Mouse (Mus musculus) thymus, adult 2 months (tissue): ENCODE measurements around the gene Gm20388. TPM values are rescaled to one million over a fixed set of nuclear protein-coding genes. Genes with fewer than 3 reads are reported as not detected.
A peak's percentile ranks its signal among the peaks of the same experiment; 100 is the strongest.

Source experiments
- DNase-seq: peaks from one replicate; pipeline ENCODE4 v3.0.0; 2021
- H3K27ac ChIP-seq: fragments of 200-500 bp; 2 replicates; pipeline ENCODE4 v1.5.1; 2012; ENCODE audit warnings: low read length, control low read depth; ENCODE audit not compliant: control insufficient read depth, insufficient read depth
- H3K27me3 ChIP-seq: fragments of 200-500 bp; 2 replicates; pipeline ENCODE4 v1.6.1; 2012; ENCODE audit warnings: mild to moderate bottlenecking, low read length, moderate library complexity, mixed read lengths; ENCODE audit not compliant: control insufficient read depth, insufficient read depth
- H3K36me3 ChIP-seq: fragments of 200-500 bp; 2 replicates; pipeline ENCODE4 v1.6.1; 2012; ENCODE audit warnings: mild to moderate bottlenecking, low read length, moderate library complexity; ENCODE audit not compliant: control insufficient read depth, insufficient read depth
- H3K4me1 ChIP-seq: fragments of 200-500 bp; replicated peaks from 2 replicates; pipeline ENCODE4 v1.6.1; 2012; ENCODE audit warnings: low read length; ENCODE audit not compliant: control insufficient read depth, insufficient read depth
- H3K4me3 ChIP-seq: fragments of 200-500 bp; 2 replicates; pipeline ENCODE4 v1.5.1; 2012; ENCODE audit warnings: mild to moderate bottlenecking, low read length, control low read depth, moderate library complexity; ENCODE audit not compliant: control insufficient read depth, insufficient read depth
- CTCF ChIP-seq: fragments of 200-500 bp; IDR thresholded peaks from 2 replicates; pipeline ENCODE4 v1.5.1; 2012; ENCODE audit warnings: mild to moderate bottlenecking, control low read depth, low read length, moderate library complexity, borderline replicate concordance; ENCODE audit not compliant: control insufficient read depth, poor library complexity, insufficient read depth; ENCODE audit errors: extremely low read depth
- POLR2A ChIP-seq: fragments of 200-500 bp; IDR thresholded peaks from 2 replicates; pipeline ENCODE4 v1.6.1; 2012; ENCODE audit warnings: mild to moderate bottlenecking, low read length, control low read depth, moderate library complexity; ENCODE audit not compliant: control insufficient read depth, poor library complexity, insufficient read depth; ENCODE audit errors: extremely low read depth
- WGBS: fragments of 180-500 bp; shearing (Covaris S2); methylation state at CpG from one replicate; pipeline ENCODE4 v1.1.7; 2018; 5-methylcytosine and 5-hydroxymethylcytosine counted together
- polyA plus RNA-seq: library from polyadenylated mRNA; depleted of rRNA; stranded (reverse); fragments of >200 nt; gene quantifications from 2 replicates; pipeline ENCODE4 v1.2.3, GENCODE M21; 2012

Gene Gm20388
- polyA plus RNA-seq, 1 experiment: 103 TPM

GRCm38 (mm10) chr8:121532381-121532780, 1621.7 kb downstream of the Gm20388 start:
- TF ChIP-seq POLR2A (no peak), CTCF (peak; percentile 61; the same call in 1 of the 2 replicates)
- peak; percentile 47 for DNase-seq
- 56% methylated on average over 5 of the region's 5 CpGs for WGBS
- Histone ChIP-seq H3K4me1 (no peaks in the 10 kb centered on the region), H3K27ac (no peak overlapping the region), H3K36me3 (no peaks in the 10 kb centered on the region), H3K4me3 (no peak overlapping the region), H3K27me3 (no peaks in the 10 kb centered on the region)

DNA sequence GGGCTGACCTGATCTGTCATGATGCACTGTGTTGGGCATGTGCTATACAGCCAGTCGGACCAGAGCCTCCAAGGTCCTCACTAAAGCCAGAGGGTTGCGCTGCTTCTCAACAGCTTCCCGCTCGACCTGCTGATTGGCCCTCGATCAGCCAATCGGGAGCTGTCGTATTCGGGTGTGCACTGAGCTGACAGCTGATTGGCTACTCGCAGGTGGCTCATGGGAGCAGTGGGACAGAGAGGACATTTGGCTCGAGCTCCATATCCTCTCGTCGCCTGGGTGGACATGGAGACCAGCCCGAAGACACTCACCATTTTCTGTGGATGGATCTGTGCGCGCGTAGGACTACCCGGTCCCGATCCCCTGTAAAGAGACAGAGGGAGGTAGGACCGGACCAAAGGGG, 1631.2 kb downstream of the Gm20388 start:
- no peak for TF ChIP-seq CTCF
- TF ChIP-seq POLR2A: no peak
- H3K27ac ChIP-seq: no peak overlapping the region
- DNase-seq: no peak
- no peaks in the 10 kb centered on the region for H3K4me1 ChIP-seq
- no peak overlapping the region for H3K4me3 ChIP-seq
- WGBS: 86% methylated on average over 19 of the region's 19 CpGs
- no peaks in the 10 kb centered on the region for H3K36me3 ChIP-seq
- no peaks in the 10 kb centered on the region for H3K27me3 ChIP-seq

GRCm38 (mm10) chr8:121542901-121543300, 1632.3 kb downstream of the Gm20388 start:
- H3K27ac ChIP-seq: no peak overlapping the region
- DNase-seq: no peak
- H3K4me1 ChIP-seq: no peaks in the 10 kb centered on the region
- H3K4me3 ChIP-seq: no peak overlapping the region
- TF ChIP-seq POLR2A (no peak), CTCF (no peak)
- 72% methylated on average over 13 of the region's 13 CpGs for WGBS
- no peaks in the 10 kb centered on the region for H3K36me3 ChIP-seq
- H3K27me3 ChIP-seq: no peaks in the 10 kb centered on the region

DNA sequence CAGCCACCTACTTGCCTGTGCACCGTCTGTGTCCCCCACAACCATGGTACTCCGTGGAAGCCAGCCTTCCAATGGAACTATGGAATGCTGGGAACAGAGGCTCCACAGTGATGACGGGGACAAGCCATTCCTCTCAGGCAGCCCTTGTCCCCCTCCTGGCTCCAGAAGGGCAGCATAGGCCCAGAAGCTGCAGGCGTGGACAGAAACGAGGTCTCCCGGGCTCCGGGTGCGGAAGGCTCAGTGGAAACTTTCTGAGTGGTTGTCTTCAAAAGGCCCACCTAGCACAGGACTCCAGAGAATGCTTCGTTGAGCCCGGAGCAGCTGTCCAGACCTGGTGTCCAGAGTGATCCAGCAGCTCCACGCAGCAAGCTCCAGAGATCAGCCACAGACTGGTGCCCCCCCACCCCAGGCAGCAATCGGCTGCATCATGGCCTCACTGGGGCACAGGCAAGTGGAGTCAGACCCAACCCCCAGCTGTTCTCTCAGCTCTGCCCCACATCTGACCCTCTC, 1633.7 kb downstream of the Gm20388 start, which contains the start of gene 1700018B08Rik:
1700018B08Rik (minus strand) TSS at position 45 of the 510 bp plus-strand sequence.
- Histone ChIP-seq H3K4me3 (no peak within 1 kb of the TSS), H3K27ac (no peak within 1 kb of the TSS), H3K36me3 (no peaks in the 10 kb centered on the region), H3K4me1 (no peaks in the 10 kb centered on the region), H3K27me3 (no peaks in the 10 kb centered on the region)
- no peak for TF ChIP-seq CTCF
- TF ChIP-seq POLR2A: no peak
- WGBS: 90% methylated on average over 12 of the region's 12 CpGs
- no peak for DNase-seq

GRCm38 (mm10) chr8:121544936-121545335, 1634.3 kb downstream of the Gm20388 start:
- Histone ChIP-seq H3K4me3 (no peak overlapping the region), H3K36me3 (no peaks in the 10 kb centered on the region), H3K27me3 (no peaks in the 10 kb centered on the region), H3K27ac (no peak overlapping the region), H3K4me1 (no peaks in the 10 kb centered on the region)
- WGBS: 86% methylated on average over 11 of the region's 11 CpGs
- TF ChIP-seq CTCF: no peak
- TF ChIP-seq POLR2A: no peak
- DNase-seq: no peak

DNA sequence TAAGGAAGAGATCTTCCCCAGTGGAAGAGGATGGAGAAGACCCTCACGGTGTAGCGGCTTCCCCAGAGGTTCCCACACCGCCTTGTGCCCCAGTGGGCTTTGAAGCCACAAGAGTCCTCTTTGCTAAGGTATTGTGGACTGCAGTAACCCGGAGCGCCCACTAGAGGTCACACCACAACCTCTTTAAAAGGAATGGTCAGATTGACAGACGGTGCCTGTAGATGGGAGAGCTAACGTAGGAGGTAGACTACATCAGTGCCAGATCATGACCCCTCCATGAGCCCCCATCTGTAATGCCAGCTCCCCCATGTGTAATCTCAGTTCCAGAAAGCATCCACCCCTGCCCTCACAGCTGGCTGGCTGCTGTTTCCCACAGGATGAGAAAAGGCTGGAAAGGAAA, 1636.5 kb downstream of the Gm20388 start:
- peak; percentile 77 for DNase-seq
- Histone ChIP-seq H3K27ac (no peak overlapping the region), H3K36me3 (peaks cover 5% of the 10 kb centered on the region), H3K4me1 (no peaks in the 10 kb centered on the region), H3K27me3 (no peaks in the 10 kb centered on the region), H3K4me3 (no peak overlapping the region)
- 0 out of 2 replicates have a peak, but pooled peaks have one; percentile 32 for TF ChIP-seq CTCF
- TF ChIP-seq POLR2A: no peak
- 6% methylated on average over 7 of the region's 7 CpGs for WGBS

DNA sequence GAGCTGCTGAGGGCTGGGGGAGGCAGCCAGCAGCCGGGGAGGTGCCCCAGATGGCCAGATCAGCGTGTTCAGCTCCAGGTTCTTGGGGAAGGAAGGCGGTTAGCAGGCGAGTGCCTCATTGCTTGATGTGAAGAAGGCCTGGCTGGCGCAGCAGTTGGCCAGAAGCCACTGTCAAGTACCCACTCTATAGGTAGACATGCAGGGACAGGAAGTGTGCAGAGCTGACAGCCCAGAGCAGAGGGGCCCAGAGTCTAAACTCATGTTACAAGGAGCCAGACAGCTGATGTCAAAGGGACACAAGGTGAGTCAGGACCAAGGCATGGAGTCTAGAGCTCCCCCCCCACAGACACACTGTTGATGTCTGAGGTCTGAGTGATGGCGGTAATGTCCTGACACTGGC, 1639.4 kb downstream of the Gm20388 start:
- Histone ChIP-seq H3K4me1 (no peaks in the 10 kb centered on the region), H3K4me3 (no peak overlapping the region), H3K27me3 (no peaks in the 10 kb centered on the region), H3K27ac (no peak overlapping the region), H3K36me3 (peaks cover 6% of the 10 kb centered on the region)
- TF ChIP-seq POLR2A: no peak
- WGBS: 93% methylated on average over 6 of the region's 6 CpGs
- DNase-seq: no peak
